Mouse (Mus musculus) ES-E14 (cell line): ENCODE data around the gene Serpini1. TPM values are rescaled to one million over a fixed set of nuclear protein-coding genes. Genes with fewer than 3 reads are reported as not detected.

ENCODE experiments used
- DNase-seq: peaks from one replicate; pipeline ENCODE4 v3.0.0-alpha.2; 2013; ENCODE audit warnings: low read depth, low spot score
- H3K27ac ChIP-seq: 2 replicates; pipeline ENCODE4 v1.5.1; 2012; ENCODE audit warnings: low read depth, mild to moderate bottlenecking, low read length, moderate library complexity, mixed read lengths; ENCODE audit not compliant: poor library complexity, insufficient read depth, severe bottlenecking
- H3K36me3 ChIP-seq: 2 replicates; pipeline ENCODE4 v1.6.1; 2012; ENCODE audit warnings: mild to moderate bottlenecking, low read length, moderate library complexity, mixed read lengths; ENCODE audit not compliant: control insufficient read depth, poor library complexity, insufficient read depth, severe bottlenecking
- H3K4me1 ChIP-seq, 2 experiments: fragments of 150-350 bp in 1 of 2; sonication (generic) in 1 of 2; 2 replicates each; pipeline ENCODE4 v1.6.1; 2012; ENCODE audit warnings: low read length in 2 of 2, mild to moderate bottlenecking in 1 of 2, mixed read lengths in 1 of 2; ENCODE audit not compliant: control insufficient read depth in 2 of 2, insufficient read depth in 2 of 2, poor library complexity in 1 of 2
- H3K4me3 ChIP-seq, 2 experiments: fragments of 150-350 bp in 1 of 2; sonication (generic) in 1 of 2; 2 replicates each; pipeline ENCODE4 v1.5.1; 2012; ENCODE audit warnings: low read length in 2 of 2, low read depth in 1 of 2, mild to moderate bottlenecking in 1 of 2, mixed read lengths in 1 of 2; ENCODE audit not compliant: insufficient read depth in 1 of 2, poor library complexity in 1 of 2, severe bottlenecking in 1 of 2
- H3K9ac ChIP-seq: 2 replicates; pipeline ENCODE4 v1.6.1; 2012; ENCODE audit warnings: low read depth, mild to moderate bottlenecking, low read length, mixed read lengths; ENCODE audit not compliant: poor library complexity, insufficient read depth, severe bottlenecking
- H3K9me3 ChIP-seq: fragments of 150-350 bp; sonication (generic); 2 replicates; pipeline ENCODE4 v1.6.1; 2012; ENCODE audit warnings: low read depth, mild to moderate bottlenecking, low read length; ENCODE audit not compliant: control insufficient read depth, insufficient read depth
- CHD2 ChIP-seq: IDR thresholded peaks from 2 replicates; pipeline ENCODE4 v1.6.1; 2014; ENCODE audit warnings: mild to moderate bottlenecking, low read depth, low read length, inconsistent platforms
- HCFC1 ChIP-seq: IDR thresholded peaks from 2 replicates; pipeline ENCODE4 v1.6.1; 2012; ENCODE audit warnings: low read length, inconsistent platforms, borderline replicate concordance; ENCODE audit not compliant: insufficient read depth
- MAFK ChIP-seq: IDR thresholded peaks from 2 replicates; pipeline ENCODE4 v1.6.1; 2014; ENCODE audit warnings: mild to moderate bottlenecking, low read depth, low read length, inconsistent platforms; ENCODE audit not compliant: insufficient read depth
- ZC3H11A ChIP-seq: IDR thresholded peaks from 2 replicates; pipeline ENCODE4 v1.6.1; 2012; ENCODE audit warnings: low read depth, mild to moderate bottlenecking, inconsistent platforms, low read length, borderline replicate concordance
- ZNF384 ChIP-seq: IDR thresholded peaks from 2 replicates; pipeline ENCODE4 v1.6.1; 2012; ENCODE audit warnings: low read depth, low read length, inconsistent platforms
- in situ Hi-C, 2 experiments: fragments of 600-800 bp; cut with MboI; formaldehyde crosslinking; loops; one replicate each; pipeline ENCODE4 v1.15.1; 2025; ENCODE audit warnings: low sequenced_read_pairs in 2 of 2, inconsistent platforms in 1 of 2; ENCODE audit not compliant: unreplicated experiment in 2 of 2
- total RNA-seq: library from RNA; depleted of rRNA; stranded (reverse); fragments of 300-350 nt; gene quantifications from 2 replicates; pipeline ENCODE4 v1.2.3, GENCODE M21; 2012; rRNA removed

The Serpini1 gene
- total RNA-seq, result 5.7 and 8.8 TPM in 2 replicates

- peaks cover 0 to 2% of the 10 kb centered on the region in 2 experiments; a peak in 1 of 4 replicates for H3K4me1 ChIP-seq
- in situ Hi-C loops, result no loop called here
- TF ChIP-seq ZNF384, result no peak
- TF ChIP-seq CHD2, result no peak
- no peak for TF ChIP-seq MAFK
- TF ChIP-seq ZC3H11A, result no peak
- TF ChIP-seq HCFC1, result no peak
- H3K9ac ChIP-seq, result peak within 1 kb of the TSS; percentile 95
- no peaks in the 10 kb centered on the region for H3K36me3 ChIP-seq
- H3K9me3 ChIP-seq, result no peaks in the 10 kb centered on the region
- peak; percentile 87 for DNase-seq
- peak within 1 kb of the TSS; percentile 97 to 98 for H3K4me3 ChIP-seq
- H3K27ac ChIP-seq, result peak within 1 kb of the TSS; percentile 90
Observed at GRCm38 (mm10) chr3:75557292-75557691, at the start of gene Serpini1. TSS of gene Serpini1 (plus strand) at chr3:75557547.

GRCm38 (mm10) chr3:75517631-75518250 is 39.6 kb upstream of the Serpini1 start:
- TF ChIP-seq MAFK (no peak), ZC3H11A (no peak), CHD2 (no peak), ZNF384 (no peak), HCFC1 (no peak)
- no peak overlapping the region for H3K27ac ChIP-seq
- no peaks in the 10 kb centered on the region for H3K4me1 ChIP-seq
- H3K9me3 ChIP-seq, result no peaks in the 10 kb centered on the region
- in situ Hi-C loops, result no loop called here
- H3K4me3 ChIP-seq, result no peak overlapping the region
- peak; percentile 40 for DNase-seq
- H3K36me3 ChIP-seq, result no peaks in the 10 kb centered on the region; the same call in 1 of the 2 replicates
- no peak overlapping the region for H3K9ac ChIP-seq

GRCm38 (mm10) chr3:75521314-75521713 is 36.0 kb upstream of the Serpini1 start:
- Histone ChIP-seq H3K36me3 (no peaks in the 10 kb centered on the region), H3K4me1 (no peaks in the 10 kb centered on the region), H3K9me3 (no peaks in the 10 kb centered on the region), H3K9ac (no peak overlapping the region), H3K27ac (no peak overlapping the region), H3K4me3 (no peak overlapping the region)
- DNase-seq, result no peak
- TF ChIP-seq MAFK, result no peak
- in situ Hi-C loops, result no loop called here

GRCm38 (mm10) chr3:75522527-75522926 is 34.8 kb upstream of the Serpini1 start:
- Histone ChIP-seq H3K4me3 (no peak overlapping the region), H3K9me3 (no peaks in the 10 kb centered on the region), H3K4me1 (no peaks in the 10 kb centered on the region), H3K27ac (no peak overlapping the region), H3K36me3 (peaks cover 2% of the 10 kb centered on the region; the same call in 1 of the 2 replicates), H3K9ac (no peak overlapping the region)
- in situ Hi-C loops, result no loop called here
- no peak for TF ChIP-seq HCFC1
- TF ChIP-seq CHD2, result no peak
- TF ChIP-seq ZC3H11A, result no peak
- no peak for TF ChIP-seq ZNF384
- TF ChIP-seq MAFK, result no peak
- DNase-seq, result no peak

GRCm38 (mm10) chr3:75531074-75531473 is 26.3 kb upstream of the Serpini1 start:
- Histone ChIP-seq H3K27ac (no peak overlapping the region), H3K36me3 (peaks cover 2% of the 10 kb centered on the region; the same call in 1 of the 2 replicates), H3K4me1 (no peaks in the 10 kb centered on the region), H3K9ac (no peak overlapping the region), H3K9me3 (no peaks in the 10 kb centered on the region), H3K4me3 (no peak overlapping the region)
- TF ChIP-seq ZNF384 (no peak), MAFK (no peak), HCFC1 (no peak), CHD2 (no peak), ZC3H11A (no peak)
- in situ Hi-C loops, result no loop called here
- no peak for DNase-seq
